Mouse (Mus musculus) layer of hippocampus, adult 18-20 months (tissue): ENCODE measurements around the gene Actr8. TPM values are rescaled to one million over a fixed set of nuclear protein-coding genes. Genes with fewer than 3 reads are reported as not detected.

Source experiments
- DNase-seq, 2 experiments: peaks; one replicate each; pipeline ENCODE4 v3.0.0; 2022; ENCODE audit warnings: low spot score in 2 of 2
- total RNA-seq, 2 experiments: library from RNA; stranded (reverse); gene quantifications; 2 replicates each; pipeline ENCODE4 v1.2.3; 2021

Actr8 gene
- total RNA-seq, 2 experiments from 2014 or later: 75.6 to 76.4 TPM

GRCm38 (mm10) chr14:29994976-29995375, 16.8 kb downstream of the Actr8 start:
- DNase-seq: no peak

DNA sequence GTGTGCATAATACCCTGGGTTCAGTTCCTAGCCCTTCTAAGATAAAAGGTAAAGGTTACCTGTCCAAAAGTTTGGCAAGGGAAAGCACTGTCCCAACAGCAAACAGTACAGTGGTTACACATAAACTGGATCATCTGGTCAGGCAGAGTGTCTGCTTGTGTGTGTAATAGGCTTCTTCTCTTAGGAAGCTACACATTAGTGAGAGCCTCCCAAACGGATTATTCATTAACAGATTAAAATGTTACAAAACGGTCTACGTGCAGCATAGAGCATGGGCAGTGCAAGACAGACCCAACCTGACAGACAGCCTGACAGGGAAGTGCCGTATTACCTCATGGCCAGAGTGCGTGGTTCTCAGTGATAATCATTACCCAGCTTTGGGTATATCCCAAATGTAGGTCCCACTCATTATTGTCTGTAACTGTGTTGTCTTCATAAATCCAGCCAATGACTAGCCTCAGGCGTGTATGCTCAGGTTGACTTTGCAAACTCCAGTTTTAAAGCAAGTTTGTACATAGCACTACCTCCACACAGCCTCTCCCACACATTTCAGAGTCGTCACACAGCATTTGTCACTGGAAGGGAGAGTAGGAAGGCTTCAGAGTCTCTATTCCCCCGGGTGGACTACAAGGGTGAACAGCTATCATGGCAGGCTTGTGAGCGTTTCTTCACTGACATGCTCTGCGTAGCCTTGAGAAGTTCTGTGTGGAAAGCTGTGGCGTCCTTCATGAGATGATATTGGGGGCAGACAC, 18.0 kb downstream of the Actr8 start:
- no peak for DNase-seq

GRCm38 (mm10) chr14:29997345-29997744, 19.2 kb downstream of the Actr8 start:
- no peak for DNase-seq

- no peak for DNase-seq
Observed at GRCm38 (mm10) chr14:29998747-29999474, 20.8 kb downstream of the Actr8 start.

- no peak for DNase-seq
Observed at GRCm38 (mm10) chr14:29999475-29999811, 21.3 kb downstream of the Actr8 start.

- peak; percentile 22 to 39 for DNase-seq
Observed at GRCm38 (mm10) chr14:30008733-30009575, 30.8 kb downstream of the Actr8 start, which contains the start of the genes Il17rb and Chdh. Gene Il17rb (minus strand): TSS chr14:30008896. Gene Chdh (plus strand): TSS chr14:30009023.

- DNase-seq: peak; percentile 42 to 75
Observed at GRCm38 (mm10) chr14:30009864-30010560, 31.9 kb downstream of the Actr8 start.

- peak; percentile 19 to 43 for DNase-seq
Observed at GRCm38 (mm10) chr14:30011886-30012560, 33.9 kb downstream of the Actr8 start.

- DNase-seq: no peak
Observed at GRCm38 (mm10) chr14:30014487-30014886, 36.4 kb downstream of the Actr8 start.

- no peak for DNase-seq
Observed at GRCm38 (mm10) chr14:30015008-30015407, 36.9 kb downstream of the Actr8 start.

DNA sequence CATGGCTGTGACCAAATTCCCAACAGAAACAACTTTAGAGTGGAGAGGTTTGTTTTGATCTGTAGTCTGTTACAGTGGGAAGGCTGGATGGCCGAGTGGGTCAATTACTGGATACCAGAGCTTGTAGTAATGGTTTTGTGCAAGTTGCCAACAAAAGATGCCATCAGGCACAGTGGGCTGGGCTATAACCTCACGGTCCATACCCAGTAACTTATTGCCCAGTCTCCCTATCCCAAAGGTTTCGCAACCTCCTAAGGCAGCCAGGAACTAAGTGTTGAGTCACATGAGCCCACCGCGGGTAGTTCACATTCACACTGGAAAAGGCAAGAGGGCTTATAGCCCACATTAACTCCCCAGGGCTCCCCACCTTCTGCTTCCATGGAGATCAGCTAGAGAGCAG, 38.5 kb downstream of the Actr8 start:
- DNase-seq: no peak

GRCm38 (mm10) chr14:30017794-30018462, 39.8 kb downstream of the Actr8 start:
- no peak for DNase-seq

DNA sequence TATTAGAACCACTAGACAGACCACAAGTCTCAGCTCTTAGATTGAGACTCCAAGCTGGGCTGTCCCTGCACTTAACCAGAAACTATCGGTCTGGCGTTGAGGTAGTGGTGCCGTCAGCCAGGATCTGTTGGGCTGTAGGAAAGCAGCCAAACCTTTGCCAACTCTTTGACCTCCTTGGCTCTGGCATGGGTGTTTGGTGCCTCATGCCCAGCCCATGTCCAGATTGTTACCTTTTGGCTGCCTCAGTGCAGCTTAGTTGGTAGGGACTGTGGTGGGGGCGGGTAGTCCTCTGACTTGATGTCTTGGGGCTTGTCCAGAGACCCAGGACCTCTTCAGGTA, 40.3 kb downstream of the Actr8 start:
- DNase-seq: no peak

- DNase-seq: no peak
Observed at GRCm38 (mm10) chr14:30018846-30019245, 40.7 kb downstream of the Actr8 start.

GRCm38 (mm10) chr14:30019375-30019774, 41.2 kb downstream of the Actr8 start:
- no peak for DNase-seq

GRCm38 (mm10) chr14:30019792-30020575, 41.8 kb downstream of the Actr8 start:
- DNase-seq: no peak

DNA sequence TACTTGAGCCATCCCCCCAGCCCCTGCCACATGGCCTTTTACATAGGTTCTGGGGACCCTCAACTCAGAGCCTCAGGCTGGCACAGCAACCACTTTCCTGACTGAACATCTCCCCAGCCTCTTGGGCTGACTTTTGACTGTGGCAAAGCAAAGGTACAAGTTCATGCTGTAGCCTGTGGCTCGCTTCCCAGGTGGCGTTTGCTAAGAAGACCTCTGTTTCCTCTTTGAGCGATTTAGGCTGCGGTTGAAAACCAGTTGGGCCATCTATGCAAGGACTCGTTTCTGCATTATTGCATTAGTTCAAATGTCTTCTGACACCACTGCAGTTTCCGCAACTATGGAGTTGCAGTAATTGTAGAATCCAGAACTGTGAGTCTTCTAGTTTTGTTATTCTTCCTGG, 44.3 kb downstream of the Actr8 start:
- no peak for DNase-seq

- no peak for DNase-seq
Observed at GRCm38 (mm10) chr14:30024387-30024786, 46.2 kb downstream of the Actr8 start.

- DNase-seq: no peak
Observed at GRCm38 (mm10) chr14:30027378-30027777, 49.2 kb downstream of the Actr8 start.
